Mouse (Mus musculus): Measurements from ENCODE around the gene Ndufs2. TPM values are rescaled to one million over a fixed set of nuclear protein-coding genes. Genes with fewer than 3 reads are reported as not detected.

The Ndufs2 gene
- total RNA-seq, 2 experiments from 2014 or later = 1,014 to 1,063 TPM

GRCm38 (mm10) chr1:171234126-171234525, 17.1 kb downstream of the Ndufs2 start, which contains the start of gene Fcer1g:
Gene Fcer1g (minus strand): TSS chr1:171234365.
- peak; percentile 53 for DNase-seq
- Histone ChIP-seq H3K4me3 (peak within 1 kb of the TSS; percentile 58), H3K27ac (peak within 1 kb of the TSS; percentile 89)
- no peak for TF ChIP-seq CTCF (IDR thresholded peaks at IDR 0.05)
- intact Hi-C loops (cut with DNase I) = no loop called here

- DNase-seq = no peak
- Histone ChIP-seq H3K27ac (peak overlapping the region; percentile 89), H3K4me3 (peak overlapping the region; percentile 58)
- no peak for TF ChIP-seq CTCF (IDR thresholded peaks at IDR 0.05)
- intact Hi-C loops (cut with DNase I) = no loop called here
These were observed 18.1 kb downstream of the Ndufs2 start for GRCm38 (mm10) chr1:171232800-171233730.

GRCm38 (mm10) chr1:171232348-171232747, 18.8 kb downstream of the Ndufs2 start:
- peak overlapping the region; percentile 89 for H3K27ac ChIP-seq
- TF ChIP-seq CTCF (IDR thresholded peaks at IDR 0.05) = no peak
- no peak for DNase-seq
- intact Hi-C loops (cut with DNase I) = no loop called here
- H3K4me3 ChIP-seq = peak overlapping the region; percentile 35

GRCm38 (mm10) chr1:171231844-171232243, 19.3 kb downstream of the Ndufs2 start:
- Histone ChIP-seq H3K4me3 (peak overlapping the region; percentile 35), H3K27ac (no peak overlapping the region)
- no peak for DNase-seq
- no peak for TF ChIP-seq CTCF (IDR thresholded peaks at IDR 0.05)
- intact Hi-C loops (cut with DNase I) = no loop called here

GRCm38 (mm10) chr1:171230215-171230614, 21.0 kb downstream of the Ndufs2 start:
- Histone ChIP-seq H3K27ac (no peak overlapping the region), H3K4me3 (no peak overlapping the region)
- DNase-seq = no peak
- intact Hi-C loops (cut with DNase I) = no loop called here
- no peak for TF ChIP-seq CTCF (IDR thresholded peaks at IDR 0.05)

- Histone ChIP-seq H3K27ac (no peak overlapping the region), H3K4me3 (no peak overlapping the region)
- intact Hi-C loops (cut with DNase I) = no loop called here
- TF ChIP-seq CTCF (IDR thresholded peaks at IDR 0.05) = no peak
- DNase-seq = no peak
These were observed 21.4 kb downstream of the Ndufs2 start for GRCm38 (mm10) chr1:171229750-171230149.

- Histone ChIP-seq H3K27ac (no peak overlapping the region), H3K4me3 (no peak overlapping the region)
- intact Hi-C loops (cut with DNase I) = no loop called here
- no peak for TF ChIP-seq CTCF (IDR thresholded peaks at IDR 0.05)
- no peak for DNase-seq
These were observed 23.3 kb downstream of the Ndufs2 start for GRCm38 (mm10) chr1:171227879-171228278.

- DNase-seq = no peak
- intact Hi-C loops (cut with DNase I) = no loop called here
- no peak for TF ChIP-seq CTCF (IDR thresholded peaks at IDR 0.05)
- H3K27ac ChIP-seq = no peak overlapping the region
- no peak overlapping the region for H3K4me3 ChIP-seq
These were observed 24.4 kb downstream of the Ndufs2 start for GRCm38 (mm10) chr1:171226780-171227179.

- DNase-seq = no peak
- Histone ChIP-seq H3K27ac (peak within 1 kb of the TSS; percentile 35; the same call in 1 of the 2 replicates), H3K4me3 (no peak within 1 kb of the TSS)
- TF ChIP-seq CTCF (IDR thresholded peaks at IDR 0.05) = no peak
- intact Hi-C loops (cut with DNase I) = no loop called here
These were observed 26.3 kb downstream of the Ndufs2 start, which contains the start of gene Apoa2 for GRCm38 (mm10) chr1:171224857-171225256. Gene Apoa2 (plus strand): TSS chr1:171225054.

- TF ChIP-seq CTCF (IDR thresholded peaks at IDR 0.05) = no peak
- H3K27ac ChIP-seq = peak overlapping the region; percentile 35
- H3K4me3 ChIP-seq = no peak overlapping the region
- intact Hi-C loops (cut with DNase I) = loop anchor here (2.0 kb wide), 2 partner anchors 15 to 33 kb away; no protein-coding TSS in a partner anchor
- DNase-seq = no peak
These were observed 27.4 kb downstream of the Ndufs2 start for GRCm38 (mm10) chr1:171223796-171224195.

GRCm38 (mm10) chr1:171223168-171223567, 28.0 kb downstream of the Ndufs2 start:
- no peak for DNase-seq
- Histone ChIP-seq H3K4me3 (peak overlapping the region; percentile 78), H3K27ac (peak overlapping the region; percentile 95)
- no peak for TF ChIP-seq CTCF (IDR thresholded peaks at IDR 0.05)
- intact Hi-C loops (cut with DNase I) = loop anchor here (2.0 kb wide), 2 partner anchors 16 to 34 kb away; no protein-coding TSS in a partner anchor

GRCm38 (mm10) chr1:171222238-171223155, 28.7 kb downstream of the Ndufs2 start, which contains the start of gene Tomm40l:
Gene Tomm40l (minus strand): TSS chr1:171222514.
- peak; percentile 95 for DNase-seq
- peak; percentile 83 for TF ChIP-seq CTCF (IDR thresholded peaks at IDR 0.05)
- peak within 1 kb of the TSS; percentile 95 for H3K27ac ChIP-seq
- H3K4me3 ChIP-seq = peak within 1 kb of the TSS; percentile 88
- intact Hi-C loops (cut with DNase I) = loop anchor here (1.0 to 2.0 kb wide), 4 partner anchors 16 to 106 kb away; no protein-coding TSS in a partner anchor
